Mouse (Mus musculus) G1E (cell line): ENCODE data around the gene Tmem108. TPM values are rescaled to one million over a fixed set of nuclear protein-coding genes. Genes with fewer than 3 reads are reported as not detected.

Experiments used
- ATAC-seq: 2 replicates; pipeline ENCODE4 v1.8.0; 2016; ENCODE audit warnings: mild to moderate bottlenecking; ENCODE audit not compliant: insufficient number of reproducible peaks, poor library complexity, low FRiP score, severe bottlenecking; ENCODE audit errors: extremely low read depth
- DNase-seq: peaks from one replicate; pipeline ENCODE4 v3.0.0; 2012; ENCODE audit warnings: low spot score
- H3K27me3 ChIP-seq: 2 replicates; pipeline ENCODE4 v1.6.1; 2012; ENCODE audit warnings: mild to moderate bottlenecking, low read length, inconsistent platforms; ENCODE audit not compliant: insufficient read depth
- H3K36me3 ChIP-seq: replicated peaks from 2 replicates; pipeline ENCODE3; 2012; ENCODE audit warnings: mild to moderate bottlenecking, inconsistent platforms
- H3K4me1 ChIP-seq: 2 replicates; pipeline ENCODE4 v1.6.1; 2012; ENCODE audit warnings: low read depth, low read length, inconsistent platforms, mixed read lengths; ENCODE audit not compliant: insufficient read depth
- H3K4me3 ChIP-seq: 2 replicates; pipeline ENCODE4 v1.5.1; 2012; ENCODE audit warnings: low read depth, mild to moderate bottlenecking, inconsistent platforms, low read length, moderate library complexity, mixed read lengths
- H3K9me3 ChIP-seq: replicated peaks from 2 replicates; pipeline ENCODE4 v1.6.1; 2012; ENCODE audit warnings: inconsistent platforms
- CTCF ChIP-seq: IDR thresholded peaks from 2 replicates; pipeline ENCODE4 v1.5.1; 2012; ENCODE audit warnings: low read depth, low read length, inconsistent platforms, mixed read lengths
- GATA1 ChIP-seq: IDR thresholded peaks from 2 replicates; pipeline ENCODE4 v1.6.1; 2012; ENCODE audit warnings: borderline replicate concordance, low read length, inconsistent platforms, mixed read lengths
- GATA2 ChIP-seq: IDR thresholded peaks from 2 replicates; pipeline ENCODE4 v1.6.1; 2012; ENCODE audit warnings: low read depth, low read length, inconsistent platforms, borderline replicate concordance
- POLR2AphosphoS5 ChIP-seq: IDR thresholded peaks from 2 replicates; pipeline ENCODE4 v1.6.1; 2012; ENCODE audit warnings: low read depth, low read length, inconsistent platforms; ENCODE audit not compliant: insufficient replicate concordance
- TAL1 ChIP-seq: conservative IDR thresholded peaks from 2 replicates; pipeline ENCODE4 v1.6.1; 2012; ENCODE audit warnings: low read depth, low read length, inconsistent platforms, mixed read lengths
- polyA plus RNA-seq: library from polyadenylated mRNA; stranded (reverse); fragments of >175 nt; gene quantifications from 2 replicates; pipeline ENCODE4 v1.2.3, GENCODE M21; 2012
- total RNA-seq, 2 experiments: library from RNA; stranded (forward) in 1 of 2; stranded (reverse) in 1 of 2; fragments of 200-1000 nt in 1 of 2; fragments of >200 nt in 1 of 2; fragmentation: Nextera tagmentation in 1 of 2; gene quantifications; 2 replicates each; pipeline ENCODE4 v1.2.3; 2014 to 2017

The Tmem108 gene
- total and polyA plus RNA-seq, 3 experiments: 0.27 TPM; not detected in 2

DNA sequence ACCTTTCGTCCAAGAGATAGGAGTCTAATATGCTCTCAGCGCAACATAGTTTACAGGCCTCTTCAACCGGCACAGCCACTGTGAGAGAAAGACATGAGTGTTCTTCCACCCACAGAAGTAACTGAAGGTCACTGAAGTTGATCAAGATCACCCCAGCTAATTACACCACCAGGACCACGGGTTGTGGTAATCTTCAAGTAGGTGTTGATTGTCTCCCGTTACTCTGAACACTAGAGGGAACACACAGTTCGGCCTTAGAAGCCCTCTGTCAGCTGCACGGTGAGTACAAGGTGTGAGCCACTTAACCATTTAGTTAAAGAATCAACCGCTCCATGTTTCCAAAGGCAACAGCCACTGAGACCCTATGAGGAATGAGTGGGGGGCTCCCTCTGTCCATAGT lies 269.7 kb downstream of the Tmem108 start:
- no peak overlapping the region for H3K4me3 ChIP-seq
- H3K9me3 ChIP-seq: peaks cover 71% of the 10 kb centered on the region
- no peaks in the 10 kb centered on the region for H3K27me3 ChIP-seq
- no peak for ATAC-seq
- H3K36me3 ChIP-seq: no peaks in the 10 kb centered on the region
- DNase-seq: no peak
- no peak for TF ChIP-seq TAL1
- TF ChIP-seq GATA1: no peak
- no peak for TF ChIP-seq CTCF
- no peak for TF ChIP-seq GATA2
- no peak for TF ChIP-seq POLR2AphosphoS5
- no peaks in the 10 kb centered on the region for H3K4me1 ChIP-seq

DNA sequence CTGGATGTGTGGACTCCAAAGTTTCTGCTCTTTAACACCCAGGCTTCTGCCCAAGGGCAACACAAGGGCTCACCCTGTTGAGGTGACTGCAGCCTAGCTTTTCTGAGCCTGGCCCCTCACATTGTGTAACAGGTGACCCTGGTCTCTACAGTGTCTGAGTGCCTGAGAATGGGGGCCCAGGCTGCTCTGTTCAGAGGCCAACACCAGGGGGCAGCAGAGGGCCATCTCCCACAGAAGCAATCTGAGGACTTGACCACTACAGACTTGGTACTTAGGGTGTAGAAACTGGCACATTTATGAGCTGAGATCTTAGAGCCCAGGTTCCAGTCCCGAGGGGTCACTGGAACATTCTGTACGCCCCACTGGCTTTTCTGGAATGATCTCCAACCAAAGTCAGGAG lies 271.2 kb downstream of the Tmem108 start:
- TF ChIP-seq CTCF: peak; percentile 47; the same call in 1 of the 2 replicates
- no peak for TF ChIP-seq GATA2
- DNase-seq: no peak
- peak; percentile 34; the same call in 1 of the 2 replicates for ATAC-seq
- no peak overlapping the region for H3K4me3 ChIP-seq
- no peaks in the 10 kb centered on the region for H3K4me1 ChIP-seq
- peaks cover 79% of the 10 kb centered on the region for H3K9me3 ChIP-seq
- H3K27me3 ChIP-seq: no peaks in the 10 kb centered on the region
- H3K36me3 ChIP-seq: no peaks in the 10 kb centered on the region

DNA sequence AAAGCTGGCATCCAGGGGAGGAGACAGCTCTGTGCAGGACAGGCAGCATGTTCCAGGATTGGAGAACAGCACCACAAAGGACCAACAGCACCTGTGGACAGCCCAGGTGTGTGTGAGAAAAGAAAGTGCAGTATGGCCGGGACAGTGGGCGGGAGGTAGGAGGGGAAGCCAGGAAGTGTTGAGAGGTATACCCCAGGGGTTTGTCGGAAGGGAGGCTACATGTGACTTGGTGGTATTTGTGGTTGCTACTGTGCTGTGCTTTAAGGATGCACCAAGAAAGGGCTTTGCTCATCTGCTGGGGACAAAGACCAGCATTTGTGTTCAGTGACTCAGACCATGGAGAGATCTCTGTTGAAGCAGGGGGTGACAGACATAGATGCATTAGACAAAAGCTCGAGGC lies 271.8 kb downstream of the Tmem108 start:
- no peak for DNase-seq
- Histone ChIP-seq H3K36me3 (no peaks in the 10 kb centered on the region), H3K4me1 (no peaks in the 10 kb centered on the region), H3K27me3 (no peaks in the 10 kb centered on the region), H3K9me3 (peaks cover 75% of the 10 kb centered on the region), H3K4me3 (no peak overlapping the region)
- ATAC-seq: no peak
- no peak for TF ChIP-seq GATA1
- TF ChIP-seq GATA2: no peak
- no peak for TF ChIP-seq TAL1
- TF ChIP-seq CTCF: no peak
- TF ChIP-seq POLR2AphosphoS5: no peak

DNA sequence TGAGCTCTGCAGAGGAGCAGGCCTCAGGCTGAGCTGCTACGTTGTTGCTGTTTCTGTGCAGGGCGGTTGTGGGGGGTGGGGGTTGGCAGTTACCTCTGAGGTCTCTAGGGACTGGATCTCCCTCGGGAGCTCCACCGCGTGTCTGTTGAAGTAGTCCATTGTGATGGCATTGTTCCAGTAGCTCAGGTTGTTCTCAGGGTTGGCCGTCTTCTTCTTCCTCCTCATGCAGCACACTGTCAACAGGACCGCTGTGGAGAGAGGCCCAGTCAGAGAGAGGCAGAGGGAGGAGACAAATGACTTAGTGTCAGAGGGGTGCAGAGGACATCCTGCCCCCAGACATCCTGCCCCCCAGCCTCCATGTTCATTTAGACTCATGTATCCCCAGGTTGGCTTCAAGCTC lies 272.5 kb downstream of the Tmem108 start:
- ATAC-seq (no peak), DNase-seq (no peak)
- Histone ChIP-seq H3K4me3 (no peak overlapping the region), H3K9me3 (peaks cover 73% of the 10 kb centered on the region), H3K4me1 (no peaks in the 10 kb centered on the region), H3K36me3 (no peaks in the 10 kb centered on the region), H3K27me3 (no peaks in the 10 kb centered on the region)
- no peak for TF ChIP-seq GATA2
- no peak for TF ChIP-seq POLR2AphosphoS5
- TF ChIP-seq GATA1: no peak
- no peak for TF ChIP-seq CTCF
- TF ChIP-seq TAL1: no peak

DNA sequence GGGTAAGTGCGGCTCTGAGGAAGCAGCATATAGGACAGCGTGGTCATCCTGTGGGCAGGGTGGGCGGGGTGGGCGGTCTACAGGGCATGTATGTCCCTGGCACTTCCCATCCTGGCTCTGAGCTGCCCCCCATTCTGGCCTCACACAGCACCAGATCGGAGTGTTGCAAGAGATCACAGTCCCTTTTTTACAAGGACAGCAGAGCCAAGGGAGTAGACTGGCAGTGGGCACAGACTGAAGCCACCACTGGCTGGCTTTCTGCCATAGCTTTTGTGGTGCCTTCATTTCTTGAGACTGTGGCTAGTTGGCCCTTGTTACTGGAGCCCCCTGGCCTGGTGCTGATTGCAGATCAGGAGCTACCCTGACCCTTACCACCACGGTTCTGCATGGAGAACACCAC lies 275.4 kb downstream of the Tmem108 start:
- Histone ChIP-seq H3K27me3 (no peaks in the 10 kb centered on the region), H3K9me3 (peaks cover 66% of the 10 kb centered on the region), H3K36me3 (no peaks in the 10 kb centered on the region), H3K4me1 (no peaks in the 10 kb centered on the region), H3K4me3 (no peak overlapping the region; the same call in 1 of the 2 replicates)
- no peak for DNase-seq
- TF ChIP-seq TAL1 (no peak), GATA2 (no peak), CTCF (no peak), POLR2AphosphoS5 (no peak), GATA1 (no peak)
- no peak for ATAC-seq

DNA sequence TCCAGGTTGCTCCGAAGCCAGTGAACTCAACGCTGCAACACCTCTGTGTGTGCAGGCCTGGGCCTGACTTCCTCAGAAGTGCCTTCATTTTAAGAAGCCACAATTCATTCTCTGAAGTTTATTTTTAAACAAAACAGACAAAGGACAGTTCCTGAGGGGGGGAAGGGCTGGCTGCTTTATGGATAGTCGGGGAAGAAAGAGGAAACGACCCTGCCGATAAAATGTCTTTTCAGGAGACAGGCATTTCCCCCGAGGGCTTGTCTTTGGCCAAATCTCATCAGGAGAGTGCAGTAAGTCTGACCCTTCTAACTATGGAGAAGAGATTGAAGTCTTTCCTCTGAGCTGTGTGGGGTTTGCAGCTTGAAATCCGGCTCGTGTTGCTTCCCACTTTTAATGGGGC lies 276.0 kb downstream of the Tmem108 start:
- DNase-seq (no peak), ATAC-seq (no peak)
- TF ChIP-seq GATA2 (no peak), GATA1 (no peak), TAL1 (no peak)

DNA sequence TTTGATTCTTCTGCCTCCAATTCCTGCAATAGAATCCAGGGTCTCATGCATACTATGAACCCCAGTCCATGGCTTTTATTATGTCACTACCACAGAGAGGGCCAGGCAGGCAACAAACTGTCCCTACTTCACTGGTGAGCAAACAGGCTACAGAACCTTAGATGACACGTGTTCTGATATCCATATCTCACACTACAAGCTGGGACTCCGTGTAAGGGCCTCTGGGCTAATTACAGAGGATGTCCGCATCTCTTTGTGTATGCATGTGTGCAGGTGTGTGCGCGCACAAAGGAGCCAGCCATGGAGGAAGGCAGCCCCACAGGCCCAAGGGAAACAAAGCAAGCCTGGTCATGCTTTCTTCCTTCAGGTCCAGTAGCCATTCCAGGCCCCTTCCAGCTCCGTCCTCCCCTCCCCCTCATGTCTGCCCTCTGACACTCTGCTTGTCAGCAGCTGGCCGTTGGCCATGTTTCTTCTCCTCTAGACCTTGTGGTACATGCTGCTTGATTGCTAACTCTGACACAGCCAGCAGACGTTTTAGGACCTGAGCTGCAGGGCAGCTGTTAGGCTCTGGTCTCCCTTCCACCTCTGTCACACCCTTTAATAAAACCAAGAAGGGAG lies 280.9 kb downstream of the Tmem108 start:
- Histone ChIP-seq H3K9me3 (peaks cover 44% of the 10 kb centered on the region), H3K4me3 (no peak overlapping the region), H3K27me3 (no peaks in the 10 kb centered on the region), H3K4me1 (no peaks in the 10 kb centered on the region), H3K36me3 (no peaks in the 10 kb centered on the region)
- DNase-seq: no peak
- no peak for TF ChIP-seq CTCF
- TF ChIP-seq TAL1: no peak
- no peak for TF ChIP-seq GATA2
- no peak for TF ChIP-seq GATA1
- TF ChIP-seq POLR2AphosphoS5: no peak
- no peak for ATAC-seq

More for the DNA sequence above, 276.0 kb downstream of the Tmem108 start:
- no peaks in the 10 kb centered on the region for H3K36me3 ChIP-seq
- H3K4me1 ChIP-seq: no peaks in the 10 kb centered on the region
- H3K27me3 ChIP-seq: no peaks in the 10 kb centered on the region
- peaks cover 64% of the 10 kb centered on the region for H3K9me3 ChIP-seq
- no peak overlapping the region for H3K4me3 ChIP-seq
